Mouse (Mus musculus) MEL (cell line): ENCODE results near the gene Fyn. TPM values are rescaled to one million over a fixed set of nuclear protein-coding genes. Genes with fewer than 3 reads are reported as not detected.

Experiments used
- DNase-seq: peaks from one replicate; pipeline ENCODE4 v3.0.0; 2011; ENCODE audit warnings: low read depth, low spot score
- H3K27ac ChIP-seq: 2 replicates; pipeline ENCODE4 v1.5.1; 2012; ENCODE audit warnings: low read depth, mild to moderate bottlenecking, control low read depth, low read length, moderate library complexity; ENCODE audit not compliant: control insufficient read depth
- H3K27me3 ChIP-seq, 2 experiments: fragments of 150-350 bp in 1 of 2; sonication (generic) in 1 of 2; 2 replicates each; pipeline ENCODE4 v1.6.1; 2012; ENCODE audit warnings: low read length in 2 of 2, mild to moderate bottlenecking in 2 of 2, improper control_type of control experiment in 1 of 2, moderate library complexity in 1 of 2; ENCODE audit not compliant: insufficient read depth in 2 of 2, control insufficient read depth in 1 of 2
- H3K36me3 ChIP-seq, 2 experiments: 2 replicates each; pipeline ENCODE4 v1.6.1; 2012 to 2014; ENCODE audit warnings: low read length in 2 of 2, improper control_type of control experiment in 1 of 2, inconsistent platforms in 1 of 2, mild to moderate bottlenecking in 1 of 2; ENCODE audit not compliant: insufficient read depth in 2 of 2, control insufficient read depth in 1 of 2
- H3K4me1 ChIP-seq, 2 experiments: fragments of 150-350 bp in 1 of 2; sonication (generic) in 1 of 2; 2 replicates each; pipeline ENCODE4 v1.6.1; 2012; ENCODE audit warnings: low read length in 2 of 2, improper control_type of control experiment in 1 of 2, mild to moderate bottlenecking in 1 of 2; ENCODE audit not compliant: insufficient read depth in 2 of 2, control insufficient read depth in 1 of 2
- H3K4me3 ChIP-seq, 2 experiments: fragments of 150-350 bp in 1 of 2; sonication (generic) in 1 of 2; 2 replicates each; pipeline ENCODE4 v1.5.1; 2012; ENCODE audit warnings: low read depth in 2 of 2, low read length in 2 of 2, mild to moderate bottlenecking in 2 of 2, moderate library complexity in 2 of 2, control low read depth in 1 of 2, improper control_type of control experiment in 1 of 2; ENCODE audit not compliant: control insufficient read depth in 1 of 2, insufficient read depth in 1 of 2
- H3K79me2 ChIP-seq: 2 replicates; pipeline ENCODE4 v1.6.1; 2012; ENCODE audit warnings: mild to moderate bottlenecking, low read length, moderate library complexity; ENCODE audit not compliant: control insufficient read depth, poor library complexity, insufficient read depth
- H3K9ac ChIP-seq: 2 replicates; pipeline ENCODE4 v1.6.1; 2012; ENCODE audit warnings: low read depth, mild to moderate bottlenecking, control low read depth, low read length, moderate library complexity; ENCODE audit not compliant: control insufficient read depth, poor library complexity, severe bottlenecking
- H3K9me3 ChIP-seq: fragments of 150-350 bp; sonication (generic); replicated peaks from 2 replicates; pipeline ENCODE4 v1.6.1; 2012; ENCODE audit warnings: mild to moderate bottlenecking, low read length, improper control_type of control experiment, moderate library complexity; ENCODE audit not compliant: insufficient read depth
- BHLHE40 ChIP-seq: IDR thresholded peaks from 2 replicates; pipeline ENCODE4 v1.6.1; 2012; ENCODE audit warnings: low read depth, mild to moderate bottlenecking, inconsistent platforms, low read length, improper control_type of control experiment, borderline replicate concordance
- CHD1 ChIP-seq: IDR thresholded peaks from 2 replicates; pipeline ENCODE4 v1.6.1; 2012; ENCODE audit warnings: low read depth, mild to moderate bottlenecking, inconsistent platforms, low read length, improper control_type of control experiment
- CTCF ChIP-seq, 3 experiments: IDR thresholded peaks in 2 of 3; conservative IDR thresholded peaks in 1 of 3; 2 replicates each; pipeline ENCODE4 v1.5.1; 2011 to 2012; ENCODE audit warnings: low read length in 3 of 3, low read depth in 2 of 3, mild to moderate bottlenecking in 2 of 3, improper control_type of control experiment in 1 of 3, inconsistent platforms in 1 of 3, mixed read lengths in 1 of 3, moderate library complexity in 1 of 3; ENCODE audit not compliant: control insufficient read depth in 1 of 3, insufficient read depth in 1 of 3, poor library complexity in 1 of 3, severe bottlenecking in 1 of 3
- EP300 ChIP-seq, 2 experiments: IDR thresholded peaks; 2 replicates each; pipeline ENCODE4 v1.6.1; 2011; ENCODE audit warnings: improper control_type of control experiment in 2 of 2, low read length in 2 of 2, low read depth in 1 of 2, mild to moderate bottlenecking in 1 of 2
- GATA1 ChIP-seq: IDR thresholded peaks from 2 replicates; pipeline ENCODE4 v1.6.1; 2011; ENCODE audit warnings: low read depth, low read length, improper control_type of control experiment
- HCFC1 ChIP-seq: IDR thresholded peaks from 2 replicates; pipeline ENCODE4 v1.6.1; 2012; ENCODE audit warnings: low read depth, mild to moderate bottlenecking, inconsistent platforms, low read length, improper control_type of control experiment, moderate library complexity
- JUND ChIP-seq: IDR thresholded peaks from 2 replicates; pipeline ENCODE4 v1.6.1; 2011; ENCODE audit warnings: low read depth, mild to moderate bottlenecking, improper control_type of control experiment, low read length
- KAT2A ChIP-seq: conservative IDR thresholded peaks from 2 replicates; pipeline ENCODE4 v1.6.1; 2012; ENCODE audit warnings: low read depth, low read length, improper control_type of control experiment, inconsistent platforms
- MAFK ChIP-seq: IDR thresholded peaks from 2 replicates; pipeline ENCODE4 v1.6.1; 2011; ENCODE audit warnings: low read depth, mild to moderate bottlenecking, low read length, improper control_type of control experiment, borderline replicate concordance
- MAX ChIP-seq: IDR thresholded peaks from 2 replicates; pipeline ENCODE4 v1.6.1; 2011; ENCODE audit warnings: low read length, improper control_type of control experiment
- MAZ ChIP-seq: IDR thresholded peaks from 2 replicates; pipeline ENCODE4 v1.6.1; 2012; ENCODE audit warnings: low read depth, mild to moderate bottlenecking, inconsistent platforms, low read length, improper control_type of control experiment
- MXI1 ChIP-seq: IDR thresholded peaks from 2 replicates; pipeline ENCODE4 v1.6.1; 2011; ENCODE audit warnings: mild to moderate bottlenecking, low read depth, low read length, improper control_type of control experiment
- NRF1 ChIP-seq: IDR thresholded peaks from 2 replicates; pipeline ENCODE4 v1.6.1; 2014; ENCODE audit warnings: low read depth, mild to moderate bottlenecking, inconsistent platforms, low read length, improper control_type of control experiment, moderate library complexity; ENCODE audit not compliant: poor library complexity, insufficient read depth, severe bottlenecking
- POLR2AphosphoS2 ChIP-seq: IDR thresholded peaks from 2 replicates; pipeline ENCODE4 v1.6.1; 2011; ENCODE audit warnings: low read length, improper control_type of control experiment
- RCOR1 ChIP-seq: IDR thresholded peaks from 2 replicates; pipeline ENCODE4 v1.6.1; 2012; ENCODE audit warnings: low read depth, mild to moderate bottlenecking, inconsistent platforms, low read length, improper control_type of control experiment
- SIN3A ChIP-seq: IDR thresholded peaks from 2 replicates; pipeline ENCODE4 v1.6.1; 2012; ENCODE audit warnings: low read length, improper control_type of control experiment, inconsistent platforms
- TAL1 ChIP-seq: IDR thresholded peaks from 2 replicates; pipeline ENCODE4 v1.6.1; 2012; ENCODE audit warnings: mild to moderate bottlenecking, inconsistent platforms, low read length, moderate library complexity, mixed read lengths
- TCF12 ChIP-seq: IDR thresholded peaks from 2 replicates; pipeline ENCODE4 v1.6.1; 2014; ENCODE audit warnings: low read depth, mild to moderate bottlenecking, inconsistent platforms, low read length, improper control_type of control experiment, moderate library complexity
- USF1 ChIP-seq: IDR thresholded peaks from 2 replicates; pipeline ENCODE4 v1.6.1; 2014; ENCODE audit warnings: low read depth, mild to moderate bottlenecking, inconsistent platforms, low read length, improper control_type of control experiment, moderate library complexity
- ZMIZ1 ChIP-seq: IDR thresholded peaks from 2 replicates; pipeline ENCODE4 v1.6.1; 2012; ENCODE audit warnings: low read depth, mild to moderate bottlenecking, inconsistent platforms, low read length, improper control_type of control experiment, moderate library complexity
- ZNF384 ChIP-seq: IDR thresholded peaks from 2 replicates; pipeline ENCODE4 v1.6.1; 2012; ENCODE audit warnings: low read depth, mild to moderate bottlenecking, inconsistent platforms, low read length, improper control_type of control experiment
- polyA plus RNA-seq, 2 experiments: library from polyadenylated mRNA; stranded (reverse) in 1 of 2; unstranded in 1 of 2; fragments of >175 nt in 1 of 2; fragments of >200 nt in 1 of 2; gene quantifications; 2 replicates each; pipeline versions ENCODE4 v1.2.1 to v1.2.4; 2012; ENCODE audit warnings: low replicate concordance in 2 of 2, low read depth in 1 of 2; ENCODE audit not compliant: insufficient read length in 2 of 2, insufficient read depth in 1 of 2, missing spikeins in 1 of 2
- total RNA-seq: library from RNA; depleted of rRNA; stranded (reverse); fragments of 300-350 nt; gene quantifications from 2 replicates; pipeline ENCODE4 v1.2.3, GENCODE M21; 2012

The Fyn gene
- total and polyA plus RNA-seq, 3 experiments, result 0.03 TPM; not detected in 2

- DNase-seq, result no peak
- Histone ChIP-seq H3K79me2 (no peaks in the 10 kb centered on the region), H3K27me3 (no peaks in the 10 kb centered on the region), H3K4me1 (no peaks in the 10 kb centered on the region), H3K36me3 (no peaks in the 10 kb centered on the region), H3K9ac (no peak overlapping the region), H3K4me3 (no peak overlapping the region), H3K9me3 (no peaks in the 10 kb centered on the region), H3K27ac (no peak overlapping the region)
- TF ChIP-seq TAL1 (no peak), ZMIZ1 (no peak), POLR2AphosphoS2 (no peak), SIN3A (no peak), HCFC1 (no peak), CTCF (IDR thresholded peaks at IDR 0.05 in 2 of 3, conservative IDR thresholded peaks at IDR 0.05 in 1 of 3; ENCODE audit: control insufficient read depth in 1 of 3, insufficient read depth in 1 of 3, low read depth in 2 of 3, low read length in 3 of 3, poor library complexity in 1 of 3, severe bottlenecking in 1 of 3) (no peak)
Measured at GRCm38 (mm10) chr10:39421772-39422171, 53.1 kb downstream of the Fyn start.

GRCm38 (mm10) chr10:39424643-39425042 is 56.0 kb downstream of the Fyn start:
- TF ChIP-seq POLR2AphosphoS2, result no peak
- no peak for TF ChIP-seq JUND
- TF ChIP-seq EP300 (IDR thresholded peaks at IDR 0.05; ENCODE audit: low read depth in 1 of 2, low read length in 2 of 2), result no peak
- H3K4me1 ChIP-seq, result no peaks in the 10 kb centered on the region
- H3K27ac ChIP-seq, result no peak overlapping the region
- DNase-seq, result no peak
- peaks cover 0 to 2% of the 10 kb centered on the region in 2 experiments; a peak in 1 of 4 replicates for H3K27me3 ChIP-seq
- H3K79me2 ChIP-seq, result no peaks in the 10 kb centered on the region
- no peaks in the 10 kb centered on the region for H3K36me3 ChIP-seq
- no peak overlapping the region for H3K4me3 ChIP-seq
- H3K9me3 ChIP-seq, result no peaks in the 10 kb centered on the region
- no peak overlapping the region for H3K9ac ChIP-seq

GRCm38 (mm10) chr10:39426033-39426432 is 57.4 kb downstream of the Fyn start:
- no peaks in the 10 kb centered on the region for H3K36me3 ChIP-seq
- no peak overlapping the region for H3K27ac ChIP-seq
- H3K9ac ChIP-seq, result no peak overlapping the region
- H3K4me3 ChIP-seq, result no peak overlapping the region
- TF ChIP-seq ZNF384 (no peak), CHD1 (no peak), HCFC1 (no peak), JUND (no peak), TCF12 (no peak), MAX (no peak), BHLHE40 (no peak), NRF1 (no peak), MXI1 (no peak), GATA1 (no peak), MAFK (no peak), ZMIZ1 (no peak), MAZ (no peak), KAT2A (no peak), POLR2AphosphoS2 (no peak), USF1 (no peak), RCOR1 (no peak)
- no peaks in the 10 kb centered on the region for H3K4me1 ChIP-seq
- H3K79me2 ChIP-seq, result no peaks in the 10 kb centered on the region
- no peaks in the 10 kb centered on the region for H3K9me3 ChIP-seq
- no peak for DNase-seq
- H3K27me3 ChIP-seq, result peaks cover 0 to 2% of the 10 kb centered on the region in 2 experiments; a peak in 1 of 4 replicates
